Mouse (Mus musculus) monocyte, adult 59 days (primary cell): ENCODE data around the gene H2-Ob. TPM values are rescaled to one million over a fixed set of nuclear protein-coding genes. Genes with fewer than 3 reads are reported as not detected.

Experiments used
- total RNA-seq, 2 experiments: library from RNA; stranded (reverse); gene quantifications; one replicate each; pipeline ENCODE4 v1.2.4; 2023

Gene H2-Ob
- total RNA-seq, result 10 to 100 TPM; 17.9 to 22.0 TPM

GRCm38 (mm10) chr17:34238706-34239105 lies at the start of gene H2-Ob:
TSS of gene H2-Ob (plus strand) at chr17:34238903.

GRCm38 (mm10) chr17:34196941-34197894 lies 41.5 kb upstream of the H2-Ob start, which contains the start of gene Psmb8:
TSS of gene Psmb8 (plus strand) at chr17:34197721.

GRCm38 (mm10) chr17:34203444-34203843 lies 35.3 kb upstream of the H2-Ob start, which contains the start of gene Tap2:
TSS of gene Tap2 (plus strand) at chr17:34203527.

GRCm38 (mm10) chr17:34257594-34258375 lies 19.1 kb downstream of the H2-Ob start, which contains the start of gene H2-Ab1:
TSS of gene H2-Ab1 (plus strand) at chr17:34257689.

GRCm38 (mm10) chr17:34287648-34288047 lies 48.9 kb downstream of the H2-Ob start, which contains the start of gene H2-Aa:
TSS of gene H2-Aa (minus strand) at chr17:34287823.

Other genes starting within 250 kb of the H2-Ob start
- 1,000 to 10,000 TPM; 3,154 to 3,159 TPM for gene H2-K1, start 238.6 kb upstream of the H2-Ob start, total RNA-seq
- gene Ring1, start 214.2 kb upstream of the H2-Ob start, total RNA-seq, result 10 to 100 TPM; 31.1 to 31.8 TPM
- gene H2-Ke6, start 210.8 kb upstream of the H2-Ob start, total RNA-seq, result 10 to 100 TPM; 58.7 to 60.7 TPM
- 100 to 1,000 TPM; 102 to 104 TPM for gene Slc39a7, start 207.2 kb upstream of the H2-Ob start, total RNA-seq
- gene Rxrb, start 207.1 kb upstream of the H2-Ob start, total RNA-seq, result 100 to 1,000 TPM; 100 to 103 TPM
- gene Col11a2, start 199.5 kb upstream of the H2-Ob start, total RNA-seq, result 1 to 10 TPM; 3.1 to 6.2 TPM
- gene H2-Oa, start 146.6 kb upstream of the H2-Ob start, total RNA-seq, result 10 to 100 TPM; 12.2 to 18.9 TPM
- gene H2-DMa, start 119.4 kb upstream of the H2-Ob start, total RNA-seq, result 100 to 1,000 TPM; 345 to 355 TPM
- 100 to 1,000 TPM; 367 to 380 TPM for gene Brd2, start 116.3 kb upstream of the H2-Ob start, total RNA-seq
- gene H2-DMb2, start 95.6 kb upstream of the H2-Ob start, total RNA-seq, result 10 to 100 TPM; 88.6 to 96.9 TPM
- 100 to 1,000 TPM; 301 to 308 TPM for gene H2-DMb1, start 85.8 kb upstream of the H2-Ob start, total RNA-seq
- gene Tap1, start 51.4 kb upstream of the H2-Ob start, total RNA-seq, result 10 to 100 TPM; 93.6 to 93.9 TPM
- 100 to 1,000 TPM in 1 of 2 experiments, 10 to 100 TPM in 1; 88.7 to 100 TPM for gene Psmb9, start 51.1 kb upstream of the H2-Ob start, total RNA-seq
- gene Psmb8, start 41.2 kb upstream of the H2-Ob start, total RNA-seq, result 100 to 1,000 TPM; 199 to 211 TPM
- gene Tap2, start 35.4 kb upstream of the H2-Ob start, total RNA-seq, result 10 to 100 TPM; 71.7 to 73.7 TPM
- 1,000 to 10,000 TPM; 2,645 to 2,891 TPM for gene H2-Ab1, start 18.8 kb downstream of the H2-Ob start, total RNA-seq
- gene H2-Aa, start 48.9 kb downstream of the H2-Ob start, total RNA-seq, result 1,000 to 10,000 TPM; 2,348 to 2,964 TPM
- gene H2-Eb1, start 67.0 kb downstream of the H2-Ob start, total RNA-seq, result 1,000 to 10,000 TPM; 1,510 to 1,965 TPM
- gene H2-Eb2, start 86.8 kb downstream of the H2-Ob start, total RNA-seq, result 1 to 10 TPM; 2.3 TPM
- gene Btnl2, start 115.9 kb downstream of the H2-Ob start, total RNA-seq, result 1 to 10 TPM; 3.3 to 3.8 TPM
- under 1 TPM; 0.45 to 0.58 TPM for gene Btnl1, start 138.2 kb downstream of the H2-Ob start, total RNA-seq
- 1 to 10 TPM in 1 of 2 experiments, not detected in 1; 1.3 TPM for gene BC051142, start 159.9 kb downstream of the H2-Ob start, total RNA-seq
- gene Btnl4, start 238.4 kb downstream of the H2-Ob start, total RNA-seq, result 1 to 10 TPM; 2.7 to 3.6 TPM